Mouse (Mus musculus) brown adipose tissue, adult 24 weeks (tissue): ENCODE measurements at regions not wholly inside any gene's neighbourhood (a gene's known extent, or its start where the extent isn't known, plus 50 kb on each side); places are given as distances from the start of the nearest gene placed in this dataset.

Experiments used
- H3K27ac ChIP-seq: fragments of 200-500 bp; replicated peaks from 2 replicates; pipeline ENCODE4 v1.5.1; 2012; ENCODE audit warnings: low read depth, mild to moderate bottlenecking, low read length
- H3K4me1 ChIP-seq: fragments of 200-500 bp; 2 replicates; pipeline ENCODE4 v1.6.1; 2012; ENCODE audit warnings: low read length, mixed read lengths; ENCODE audit not compliant: control insufficient read depth, insufficient read depth, insufficient read length
- H3K4me3 ChIP-seq: fragments of 200-500 bp; 2 replicates; pipeline ENCODE4 v1.5.1; 2012; ENCODE audit warnings: low read depth, mild to moderate bottlenecking, low read length, moderate library complexity; ENCODE audit not compliant: insufficient read depth

- Histone ChIP-seq H3K4me1 (no peaks in the 10 kb centered on the region), H3K27ac (no peak overlapping the region), H3K4me3 (no peak overlapping the region)
These were observed 87.8 kb upstream of the Supt20 start for GRCm38 (mm10) chr3:54604705-54605379.

- H3K4me1 ChIP-seq, result no peaks in the 10 kb centered on the region
- no peak overlapping the region for H3K4me3 ChIP-seq
- no peak overlapping the region for H3K27ac ChIP-seq
These were observed 81.1 kb upstream of the Supt20 start for GRCm38 (mm10) chr3:54611431-54611990.

DNA sequence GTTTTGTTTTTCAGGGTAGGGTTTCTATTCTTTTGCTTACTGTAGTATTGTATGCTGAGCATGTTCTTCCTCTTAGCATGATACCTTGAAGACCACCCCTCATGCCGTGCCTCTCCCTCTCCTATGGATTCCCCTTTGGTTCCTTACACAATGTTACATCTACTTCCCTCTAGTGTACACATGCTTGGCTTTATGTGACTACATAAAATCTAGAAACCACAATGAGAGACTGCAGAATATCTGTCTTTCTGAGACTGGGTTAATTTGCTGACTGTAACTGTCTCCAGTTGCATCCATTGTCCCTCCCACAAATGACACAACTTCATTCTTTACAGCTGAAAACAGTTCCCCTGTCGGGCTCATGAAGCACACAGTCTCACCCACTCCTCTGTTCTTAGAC is 78.8 kb upstream of the Supt20 start:
- H3K27ac ChIP-seq, result no peak overlapping the region
- H3K4me1 ChIP-seq, result no peaks in the 10 kb centered on the region; the same call in 1 of the 2 replicates
- no peak overlapping the region for H3K4me3 ChIP-seq

DNA sequence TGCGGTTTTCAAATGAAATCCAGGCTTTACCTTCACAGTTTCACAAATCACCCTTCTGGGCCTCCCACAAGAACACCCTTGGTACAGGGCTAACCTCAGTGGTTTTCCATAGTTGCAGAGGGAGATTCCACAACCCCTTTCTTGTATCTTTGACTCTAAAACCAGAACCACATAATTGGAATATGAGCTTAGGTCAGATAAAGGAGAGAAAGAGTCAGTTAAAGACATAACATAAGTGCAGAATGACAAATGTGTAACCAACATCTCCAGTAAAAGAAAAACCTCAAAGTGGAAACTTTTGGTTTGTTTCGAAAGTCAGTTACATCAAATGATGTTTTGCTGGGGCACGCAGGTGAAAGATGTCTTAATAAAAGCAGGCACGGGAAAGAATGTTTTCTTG is 75.3 kb upstream of the Supt20 start:
- no peak overlapping the region for H3K4me3 ChIP-seq
- H3K4me1 ChIP-seq, result no peaks in the 10 kb centered on the region; the same call in 1 of the 2 replicates
- no peak overlapping the region for H3K27ac ChIP-seq

GRCm38 (mm10) chr3:54618286-54618685 is 74.3 kb upstream of the Supt20 start:
- Histone ChIP-seq H3K27ac (no peak overlapping the region), H3K4me3 (no peak overlapping the region), H3K4me1 (no peaks in the 10 kb centered on the region; the same call in 1 of the 2 replicates)

- Histone ChIP-seq H3K27ac (no peak overlapping the region), H3K4me1 (no peaks in the 10 kb centered on the region), H3K4me3 (no peak overlapping the region)
These were observed 62.4 kb upstream of the Supt20 start for GRCm38 (mm10) chr3:54630254-54630653.

GRCm38 (mm10) chr3:54632731-54633130 is 59.9 kb upstream of the Supt20 start:
- Histone ChIP-seq H3K4me3 (no peak overlapping the region), H3K27ac (no peak overlapping the region), H3K4me1 (no peaks in the 10 kb centered on the region)

- H3K27ac ChIP-seq, result no peak overlapping the region
- no peaks in the 10 kb centered on the region for H3K4me1 ChIP-seq
- no peak overlapping the region for H3K4me3 ChIP-seq
These were observed 59.2 kb upstream of the Supt20 start for GRCm38 (mm10) chr3:54633446-54633845.

DNA sequence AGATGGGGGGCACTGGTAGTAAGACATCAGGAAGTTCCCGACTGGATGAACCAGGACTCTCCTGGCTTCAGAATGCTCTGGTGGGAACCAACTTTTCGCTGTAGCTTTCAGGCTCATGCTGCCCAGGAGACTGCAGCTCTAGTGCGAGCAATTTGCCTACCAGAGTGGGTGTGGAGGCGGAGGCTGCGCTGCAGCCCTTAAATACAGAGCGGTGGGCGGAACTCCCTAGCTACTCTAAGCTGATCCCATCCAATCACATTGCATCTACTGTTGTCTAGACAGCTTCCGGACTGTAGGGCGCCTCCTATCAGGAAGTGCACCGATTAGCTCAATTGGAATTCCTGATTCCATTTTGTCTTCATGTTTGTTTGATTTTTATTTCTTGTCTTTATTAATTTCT is 58.2 kb upstream of the Supt20 start:
- Histone ChIP-seq H3K4me1 (no peaks in the 10 kb centered on the region), H3K27ac (no peak overlapping the region), H3K4me3 (no peak overlapping the region)
